Mouse (Mus musculus) embryonic facial prominence, embryonic 14.5 days (tissue): ENCODE data around the gene Lect2. TPM values are rescaled to one million over a fixed set of nuclear protein-coding genes. Genes with fewer than 3 reads are reported as not detected.

ENCODE experiments used
- ATAC-seq: fragments of 200-750 bp; cut with Nextera tagmentation; 2 replicates; pipeline ENCODE4 v1.8.0; 2017; ENCODE audit warnings: low read depth, moderate number of reproducible peaks, moderate TSS enrichment
- DNase-seq: peaks from one replicate; pipeline ENCODE4 v3.0.0-alpha.2; 2015; ENCODE audit warnings: low spot score
- H3K27ac ChIP-seq: fragments of 300-500 bp; sonication (generic); replicated peaks from 2 replicates; pipeline ENCODE4 v1.5.1; 2014; ENCODE audit warnings: low read depth, mild to moderate bottlenecking, low read length, moderate library complexity
- H3K27me3 ChIP-seq: fragments of 300-500 bp; sonication (generic); replicated peaks from 2 replicates; pipeline ENCODE4 v1.6.1; 2014; ENCODE audit warnings: low read length; ENCODE audit not compliant: control insufficient read depth, insufficient read depth
- H3K36me3 ChIP-seq: fragments of 300-500 bp; sonication (generic); 2 replicates; pipeline ENCODE4 v1.6.1; 2014; ENCODE audit warnings: low read length, mixed read lengths; ENCODE audit not compliant: control insufficient read depth, insufficient read depth
- H3K4me1 ChIP-seq: fragments of 300-500 bp; sonication (generic); 2 replicates; pipeline ENCODE4 v1.6.1; 2014; ENCODE audit warnings: antibody characterized with exemption, low read length; ENCODE audit not compliant: control insufficient read depth, insufficient read depth
- H3K4me2 ChIP-seq: fragments of 300-500 bp; sonication (generic); 2 replicates; pipeline ENCODE4 v1.6.1; 2014; ENCODE audit warnings: low read depth, mild to moderate bottlenecking, low read length, moderate library complexity, mixed read lengths
- H3K4me3 ChIP-seq: fragments of 300-500 bp; sonication (generic); 2 replicates; pipeline ENCODE4 v1.5.1; 2014; ENCODE audit warnings: low read depth, mild to moderate bottlenecking, low read length
- H3K9ac ChIP-seq: fragments of 300-500 bp; sonication (generic); 2 replicates; pipeline ENCODE4 v1.6.1; 2014; ENCODE audit warnings: low read depth, mild to moderate bottlenecking, low read length, moderate library complexity, mixed read lengths
- H3K9me3 ChIP-seq: fragments of 300-500 bp; sonication (generic); 2 replicates; pipeline ENCODE4 v1.6.1; 2016; ENCODE audit warnings: low read length; ENCODE audit not compliant: control insufficient read depth
- WGBS: fragments of 180-500 bp; shearing (Covaris S2); extraction: QIAGEN DNeasy Blood & Tissue Kit; methylation state at CpG from one replicate; pipeline ENCODE4 v1.1.7; 2014; 5-methylcytosine and 5-hydroxymethylcytosine counted together
- polyA plus RNA-seq: library from polyadenylated mRNA; unstranded; fragments of >200 nt; fragmentation: Nextera tagmentation; extraction: Ambion mirVana; gene quantifications from 2 replicates; pipeline ENCODE4 v1.2.1, GENCODE M21; 2014

The Lect2 gene
- polyA plus RNA-seq, 1 experiment from 2014 or later = 0.21 TPM

GRCm38 (mm10) chr13:56513595-56513994 lies 34.7 kb downstream of the Lect2 start:
- no peak for DNase-seq

GRCm38 (mm10) chr13:56509796-56510195 lies 38.5 kb downstream of the Lect2 start:
- Histone ChIP-seq H3K9ac (no peak overlapping the region), H3K4me1 (no peaks in the 10 kb centered on the region), H3K27me3 (no peaks in the 10 kb centered on the region), H3K27ac (no peak overlapping the region), H3K4me2 (no peak overlapping the region), H3K9me3 (0 out of 2 replicates have a peak, but pooled peaks cover 4% of the 10 kb centered on the region), H3K36me3 (no peaks in the 10 kb centered on the region), H3K4me3 (no peak overlapping the region)
- ATAC-seq (no peak), DNase-seq (no peak)
- WGBS = 84% methylated on average over 2 of the region's 2 CpGs

More at GRCm38 (mm10) chr13:56513595-56513994, 34.7 kb downstream of the Lect2 start:
- Histone ChIP-seq H3K4me3 (no peak overlapping the region), H3K27ac (no peak overlapping the region), H3K4me1 (no peaks in the 10 kb centered on the region), H3K4me2 (no peak overlapping the region), H3K9me3 (no peaks in the 10 kb centered on the region), H3K36me3 (no peaks in the 10 kb centered on the region), H3K27me3 (no peaks in the 10 kb centered on the region), H3K9ac (no peak overlapping the region)
- no peak for ATAC-seq

GRCm38 (mm10) chr13:56506871-56507496 lies 41.3 kb downstream of the Lect2 start:
- Histone ChIP-seq H3K4me1 (no peaks in the 10 kb centered on the region), H3K9me3 (0 out of 2 replicates have a peak, but pooled peaks cover 4% of the 10 kb centered on the region)
- no peak for ATAC-seq

GRCm38 (mm10) chr13:56501866-56502420 lies 46.4 kb downstream of the Lect2 start:
- Histone ChIP-seq H3K4me2 (no peak overlapping the region), H3K4me3 (no peak overlapping the region), H3K4me1 (no peaks in the 10 kb centered on the region), H3K9me3 (no peaks in the 10 kb centered on the region), H3K27ac (no peak overlapping the region), H3K9ac (no peak overlapping the region), H3K36me3 (no peaks in the 10 kb centered on the region), H3K27me3 (no peaks in the 10 kb centered on the region)
- WGBS = 71% methylated on average over 6 of the region's 6 CpGs
- no peak for ATAC-seq
- DNase-seq = no peak

More at GRCm38 (mm10) chr13:56506871-56507496, 41.3 kb downstream of the Lect2 start:
- no peak for DNase-seq
- Histone ChIP-seq H3K27me3 (no peaks in the 10 kb centered on the region), H3K36me3 (no peaks in the 10 kb centered on the region), H3K27ac (no peak overlapping the region), H3K4me3 (no peak overlapping the region), H3K4me2 (no peak overlapping the region), H3K9ac (no peak overlapping the region)
- WGBS = 71% methylated on average over 6 of the region's 6 CpGs

GRCm38 (mm10) chr13:56500636-56501035 lies 47.7 kb downstream of the Lect2 start:
- no peak overlapping the region for H3K4me3 ChIP-seq
- ATAC-seq = no peak
- 78% methylated on average over 8 of the region's 8 CpGs for WGBS

GRCm38 (mm10) chr13:56500132-56500531 lies 48.2 kb downstream of the Lect2 start:
- H3K9ac ChIP-seq = no peak overlapping the region
- 79% methylated on average over 3 of the region's 3 CpGs for WGBS
- no peak for ATAC-seq
- no peaks in the 10 kb centered on the region for H3K4me1 ChIP-seq
- no peaks in the 10 kb centered on the region for H3K9me3 ChIP-seq
- H3K36me3 ChIP-seq = no peaks in the 10 kb centered on the region
- no peak overlapping the region for H3K4me2 ChIP-seq
- DNase-seq = no peak
- H3K4me3 ChIP-seq = no peak overlapping the region
- H3K27me3 ChIP-seq = no peaks in the 10 kb centered on the region
- H3K27ac ChIP-seq = no peak overlapping the region

More at GRCm38 (mm10) chr13:56500636-56501035, 47.7 kb downstream of the Lect2 start:
- H3K27me3 ChIP-seq = no peaks in the 10 kb centered on the region
- H3K4me1 ChIP-seq = no peaks in the 10 kb centered on the region
- no peak overlapping the region for H3K4me2 ChIP-seq
- no peaks in the 10 kb centered on the region for H3K36me3 ChIP-seq
- no peak for DNase-seq
- H3K27ac ChIP-seq = no peak overlapping the region
- H3K9ac ChIP-seq = no peak overlapping the region
- H3K9me3 ChIP-seq = no peaks in the 10 kb centered on the region

GRCm38 (mm10) chr13:56494440-56494839 lies 53.9 kb downstream of the Lect2 start:
- DNase-seq = no peak
- Histone ChIP-seq H3K36me3 (no peaks in the 10 kb centered on the region), H3K27me3 (no peaks in the 10 kb centered on the region), H3K9ac (no peak overlapping the region), H3K27ac (no peak overlapping the region), H3K9me3 (no peaks in the 10 kb centered on the region), H3K4me1 (no peaks in the 10 kb centered on the region), H3K4me3 (no peak overlapping the region), H3K4me2 (no peak overlapping the region)
- WGBS = 62% methylated on average over 3 of the region's 3 CpGs
- ATAC-seq = no peak
